Mouse (Mus musculus) lung, embryonic 15.5 days (tissue): Measurements from ENCODE around the gene Chd4. TPM values are rescaled to one million over a fixed set of nuclear protein-coding genes. Genes with fewer than 3 reads are reported as not detected.

Experiments used
- microRNA-seq: library from miRNA; unstranded; fragments of <30 nt; microRNA quantifications from one replicate; pipeline ENCODE4, GENCODE M21; 2016
- polyA plus RNA-seq: library from polyadenylated mRNA; unstranded; fragments of >200 nt; fragmentation: Nextera tagmentation; extraction: Ambion mirVana; gene quantifications from 2 replicates; pipeline ENCODE4 v1.2.1, GENCODE M21; 2015

Chd4 gene
- polyA plus RNA-seq, 1 experiment from 2014 or later: 69.3 TPM

Small RNA genes within 50 kb of the gene (microRNA-seq; reads per million reads assigned to microRNA genes)
- gene Mir7045: not detected

Other genes starting within 250 kb of the Chd4 start
- gene P3h3, start 238.2 kb upstream of the Chd4 start, polyA plus RNA-seq: 23.9 and 26.9 TPM in 2 replicates
- gene Gpr162, start 232.0 kb upstream of the Chd4 start, polyA plus RNA-seq: 0.54 and 0.59 TPM in 2 replicates
- gene Cd4, start 207.8 kb upstream of the Chd4 start, polyA plus RNA-seq: 0.08 and 0.26 TPM in 2 replicates
- 2.3 TPM in 2 replicates for gene Lag3, start 184.3 kb upstream of the Chd4 start, polyA plus RNA-seq
- gene Ptms, start 175.9 kb upstream of the Chd4 start, polyA plus RNA-seq: 454 and 458 TPM in 2 replicates
- 378 and 389 TPM in 2 replicates for gene Mlf2, start 164.6 kb upstream of the Chd4 start, polyA plus RNA-seq
- 142 and 151 TPM in 2 replicates for gene Cops7a, start 130.4 kb upstream of the Chd4 start, polyA plus RNA-seq
- gene Pianp, start 99.3 kb upstream of the Chd4 start, polyA plus RNA-seq: 0.74 and 0.96 TPM in 2 replicates
- gene Zfp384, start 86.8 kb upstream of the Chd4 start, polyA plus RNA-seq: 21.3 and 24.4 TPM in 2 replicates
- gene Ing4, start 56.2 kb upstream of the Chd4 start, polyA plus RNA-seq: 138 and 149 TPM in 2 replicates
- gene Acrbp, start 46.3 kb upstream of the Chd4 start, polyA plus RNA-seq: 10.8 and 12.9 TPM in 2 replicates
- 0.38 and 0.69 TPM in 2 replicates for gene Lpar5, start 28.1 kb upstream of the Chd4 start, polyA plus RNA-seq
- gene Nop2, start 35.9 kb downstream of the Chd4 start, polyA plus RNA-seq: 56.5 and 58.8 TPM in 2 replicates
- gene Iffo1, start 49.3 kb downstream of the Chd4 start, polyA plus RNA-seq: 5.7 and 6.8 TPM in 2 replicates
- 1,765 and 1,844 TPM in 2 replicates for gene Gapdh, start 70.5 kb downstream of the Chd4 start, polyA plus RNA-seq
- gene Ncapd2, start 95.7 kb downstream of the Chd4 start, polyA plus RNA-seq: 136 and 139 TPM in 2 replicates
- 208 and 224 TPM in 2 replicates for gene Mrpl51, start 95.8 kb downstream of the Chd4 start, polyA plus RNA-seq
- gene Vamp1, start 119.6 kb downstream of the Chd4 start, polyA plus RNA-seq: 4.2 and 5.4 TPM in 2 replicates
- gene Tapbpl, start 135.9 kb downstream of the Chd4 start, polyA plus RNA-seq: 7.0 and 10.9 TPM in 2 replicates
- gene Cd27, start 141.0 kb downstream of the Chd4 start, polyA plus RNA-seq: 2.6 and 4.5 TPM in 2 replicates
- gene Tuba3a, start 190.1 kb downstream of the Chd4 start, polyA plus RNA-seq: 0.22 and 0.31 TPM in 2 replicates
- gene Ltbr, start 217.9 kb downstream of the Chd4 start, polyA plus RNA-seq: 79.1 and 82.5 TPM in 2 replicates
- gene Scnn1a, start 224.7 kb downstream of the Chd4 start, polyA plus RNA-seq: 5.0 and 5.8 TPM in 2 replicates